Mouse (Mus musculus): ENCODE data around the gene Ext2.

Ext2 gene

GRCm38 (mm10) chr2:93737146-93737545 lies 85.2 kb downstream of the Ext2 start:
- no peak for DNase-seq (ENCODE audit: low spot score)

- DNase-seq (ENCODE audit: low spot score), result no peak
Observed at GRCm38 (mm10) chr2:93732658-93733057, 89.7 kb downstream of the Ext2 start.

- no peak for DNase-seq (ENCODE audit: low spot score)
Observed at GRCm38 (mm10) chr2:93729585-93729984, 92.8 kb downstream of the Ext2 start.

GRCm38 (mm10) chr2:93723138-93723744 lies 99.1 kb downstream of the Ext2 start:
- no peak for DNase-seq (ENCODE audit: low spot score)

GRCm38 (mm10) chr2:93720956-93721355 lies 101.4 kb downstream of the Ext2 start:
- no peak for DNase-seq (ENCODE audit: low spot score)

GRCm38 (mm10) chr2:93719792-93720675 lies 102.3 kb downstream of the Ext2 start:
- DNase-seq (ENCODE audit: low spot score), result no peak

GRCm38 (mm10) chr2:93713267-93713666 lies 109.1 kb downstream of the Ext2 start:
- DNase-seq (ENCODE audit: low spot score), result no peak

- DNase-seq (ENCODE audit: low spot score), result no peak
Observed at GRCm38 (mm10) chr2:93711460-93711859, 110.9 kb downstream of the Ext2 start.

GRCm38 (mm10) chr2:93709696-93710095 lies 112.7 kb downstream of the Ext2 start:
- no peak for DNase-seq (ENCODE audit: low spot score)

GRCm38 (mm10) chr2:93709241-93709640 lies 113.1 kb downstream of the Ext2 start:
- DNase-seq (ENCODE audit: low spot score), result no peak

GRCm38 (mm10) chr2:93706825-93707224 lies 115.5 kb downstream of the Ext2 start:
- DNase-seq (ENCODE audit: low spot score), result no peak

- DNase-seq (ENCODE audit: low spot score), result no peak
Observed at GRCm38 (mm10) chr2:93706407-93706806, 116.0 kb downstream of the Ext2 start.

- DNase-seq (ENCODE audit: low spot score), result no peak
Observed at GRCm38 (mm10) chr2:93704195-93704594, 118.2 kb downstream of the Ext2 start.

- peak; percentile 8 for DNase-seq (ENCODE audit: low spot score)
Observed at GRCm38 (mm10) chr2:93702936-93703926, 119.1 kb downstream of the Ext2 start.

- DNase-seq (ENCODE audit: low spot score), result no peak
Observed at GRCm38 (mm10) chr2:93699346-93699745, 123.0 kb downstream of the Ext2 start.

- no peak for DNase-seq (ENCODE audit: low spot score)
Observed at GRCm38 (mm10) chr2:93696181-93696641, 126.2 kb downstream of the Ext2 start.

- DNase-seq (ENCODE audit: low spot score), result no peak
Observed at GRCm38 (mm10) chr2:93693101-93693500, 129.3 kb downstream of the Ext2 start.

- no peak for DNase-seq (ENCODE audit: low spot score)
Observed at GRCm38 (mm10) chr2:93690064-93690930, 132.1 kb downstream of the Ext2 start.

GRCm38 (mm10) chr2:93683674-93684073 lies 138.7 kb downstream of the Ext2 start:
- DNase-seq (ENCODE audit: low spot score), result no peak

- no peak for DNase-seq (ENCODE audit: low spot score)
Observed at GRCm38 (mm10) chr2:93682601-93683202, 139.7 kb downstream of the Ext2 start.

- no peak for DNase-seq (ENCODE audit: low spot score)
Observed at GRCm38 (mm10) chr2:93681321-93681720, 141.0 kb downstream of the Ext2 start.

Measured in urinary bladder, postnatal 14 days (tissue).